Mouse (Mus musculus): ENCODE results near the gene Zfp775. TPM values are rescaled to one million over a fixed set of nuclear protein-coding genes. Genes with fewer than 3 reads are reported as not detected.

Zfp775 gene
- total RNA-seq, 2 experiments from 2014 or later = 10.9 to 11.2 TPM

- intact Hi-C loops (cut with DNase I) = no loop called here
- DNase-seq (ENCODE audit: low spot score) = no peak
Measured at GRCm38 (mm10) chr6:48623460-48623859, 21.6 kb downstream of the Zfp775 start.

GRCm38 (mm10) chr6:48626464-48626863, 24.6 kb downstream of the Zfp775 start, which contains the start of gene AI854703:
Gene AI854703 (plus strand): TSS chr6:48626764.
- no peak for DNase-seq (ENCODE audit: low spot score)
- intact Hi-C loops (cut with DNase I) = no loop called here

GRCm38 (mm10) chr6:48626984-48627383, 25.1 kb downstream of the Zfp775 start:
- intact Hi-C loops (cut with DNase I) = no loop called here
- peak; percentile 21 for DNase-seq (ENCODE audit: low spot score)

- intact Hi-C loops (cut with DNase I) = no loop called here
- DNase-seq (ENCODE audit: low spot score) = no peak
Measured at GRCm38 (mm10) chr6:48627511-48627924, 25.7 kb downstream of the Zfp775 start.

- no peak for DNase-seq (ENCODE audit: low spot score)
- intact Hi-C loops (cut with DNase I) = no loop called here
Measured at GRCm38 (mm10) chr6:48628377-48628776, 26.5 kb downstream of the Zfp775 start.

GRCm38 (mm10) chr6:48628808-48629660, 27.2 kb downstream of the Zfp775 start:
- DNase-seq (ENCODE audit: low spot score) = no peak
- intact Hi-C loops (cut with DNase I) = no loop called here

GRCm38 (mm10) chr6:48629661-48630034, 27.8 kb downstream of the Zfp775 start:
- intact Hi-C loops (cut with DNase I) = no loop called here
- DNase-seq (ENCODE audit: low spot score) = no peak

- intact Hi-C loops (cut with DNase I) = no loop called here
- DNase-seq (ENCODE audit: low spot score) = no peak
Measured at GRCm38 (mm10) chr6:48630831-48631230, 29.0 kb downstream of the Zfp775 start.

- intact Hi-C loops (cut with DNase I) = no loop called here
- DNase-seq (ENCODE audit: low spot score) = no peak
Measured at GRCm38 (mm10) chr6:48635105-48635504, 33.2 kb downstream of the Zfp775 start.

GRCm38 (mm10) chr6:48636515-48636914, 34.7 kb downstream of the Zfp775 start:
- intact Hi-C loops (cut with DNase I) = no loop called here

GRCm38 (mm10) chr6:48637811-48638500, 36.1 kb downstream of the Zfp775 start:
- DNase-seq (ENCODE audit: low spot score) = no peak
- intact Hi-C loops (cut with DNase I) = no loop called here

More at GRCm38 (mm10) chr6:48636515-48636914, 34.7 kb downstream of the Zfp775 start:
- DNase-seq (ENCODE audit: low spot score) = no peak

GRCm38 (mm10) chr6:48638553-48638952, 36.7 kb downstream of the Zfp775 start:
- no peak for DNase-seq (ENCODE audit: low spot score)
- intact Hi-C loops (cut with DNase I) = no loop called here

- intact Hi-C loops (cut with DNase I) = loop anchor here (2.0 kb wide), 1 partner anchor 461 kb away; no protein-coding TSS in a partner anchor
- no peak for DNase-seq (ENCODE audit: low spot score)
Measured at GRCm38 (mm10) chr6:48641391-48641790, 39.5 kb downstream of the Zfp775 start.

GRCm38 (mm10) chr6:48642764-48643292, 41.0 kb downstream of the Zfp775 start:
- no peak for DNase-seq (ENCODE audit: low spot score)
- intact Hi-C loops (cut with DNase I) = loop anchor here (1.0 to 2.0 kb wide), 2 partner anchors 61 to 96 kb away; no protein-coding TSS in a partner anchor

GRCm38 (mm10) chr6:48645660-48646308, 43.9 kb downstream of the Zfp775 start:
- peak; percentile 37 for DNase-seq (ENCODE audit: low spot score)
- intact Hi-C loops (cut with DNase I) = loop anchor here (1.0 to 5.0 kb wide), 5 partner anchors 39 to 127 kb away; partner anchors contain the start of genes Gimap4 and Gimap5

- DNase-seq (ENCODE audit: low spot score) = no peak
- intact Hi-C loops (cut with DNase I) = loop anchor here (2.0 to 5.0 kb wide), 4 partner anchors 39 to 101 kb away; partner anchors contain the start of genes Gimap4 and Gimap5
Measured at GRCm38 (mm10) chr6:48646309-48646690, 44.4 kb downstream of the Zfp775 start.

- DNase-seq (ENCODE audit: low spot score) = peak; percentile 53
- intact Hi-C loops (cut with DNase I) = loop anchor here (2.0 to 5.0 kb wide), 4 partner anchors 38 to 100 kb away; partner anchors contain the start of genes Gimap4 and Gimap5
Measured at GRCm38 (mm10) chr6:48646995-48647394, 45.1 kb downstream of the Zfp775 start, which contains the start of gene Gimap8. Gene Gimap8 (plus strand): TSS chr6:48647234.

- intact Hi-C loops (cut with DNase I) = loop anchor here (2.0 to 5.0 kb wide), 4 partner anchors 37 to 99 kb away; partner anchors contain the start of genes Gimap4 and Gimap5
- DNase-seq (ENCODE audit: low spot score) = no peak
Measured at GRCm38 (mm10) chr6:48647611-48648010, 45.7 kb downstream of the Zfp775 start.

- no peak for DNase-seq (ENCODE audit: low spot score)
- intact Hi-C loops (cut with DNase I) = loop anchor here (5.0 kb wide), 1 partner anchor 54 kb away; no protein-coding TSS in a partner anchor
Measured at GRCm38 (mm10) chr6:48648779-48649178, 46.9 kb downstream of the Zfp775 start.

GRCm38 (mm10) chr6:48650041-48650440, 48.2 kb downstream of the Zfp775 start:
- intact Hi-C loops (cut with DNase I) = no loop called here

More at GRCm38 (mm10) chr6:48650041-48650440, 48.2 kb downstream of the Zfp775 start:
- DNase-seq (ENCODE audit: low spot score) = no peak

Data from heart, postnatal 25 days (tissue).